Mouse (Mus musculus) left cerebral cortex, adult 2 months (tissue): ENCODE data around the gene Klc1. TPM values are rescaled to one million over a fixed set of nuclear protein-coding genes. Genes with fewer than 3 reads are reported as not detected.
"Not testable (repeated sequence)": the region's sequence is repeated elsewhere in the genome, so short reads cannot be mapped to it uniquely, and the experiment has no call there.

Experiments
- DNase-seq, 2 experiments: peaks; one replicate each; pipeline ENCODE4 v3.0.0; 2021 to 2022; ENCODE audit warnings: low spot score in 2 of 2, mixed read lengths in 1 of 2; ENCODE audit errors: extremely low spot score in 1 of 2
- H3K27ac ChIP-seq: fragments of 200-600 bp; 2 replicates; pipeline ENCODE4 v1.8.1; 2022
- H3K4me3 ChIP-seq: fragments of 200-600 bp; 2 replicates; pipeline ENCODE4 v1.8.1; 2022
- CTCF ChIP-seq: fragments of 200-600 bp; IDR thresholded peaks from 2 replicates; pipeline ENCODE4 v1.8.1; 2022; ENCODE audit warnings: antibody characterized with exemption, mild to moderate bottlenecking, moderate library complexity
- intact Hi-C: fragments of 180-260 bp; cut with DNase I; formaldehyde crosslinking; loops from one replicate; pipeline ENCODE4 v1.15.1; 2025
- long read RNA-seq, 2 experiments: library from polyadenylated mRNA; stranded (forward); transcript quantifications; one replicate each; pipeline ENCODE4 v2.0.0; 2021; ENCODE audit warnings: borderline mapping rate in 2 of 2
- total RNA-seq, 2 experiments: library from RNA; stranded (reverse); gene quantifications; 2 replicates each; pipeline ENCODE4 v1.2.3; 2021

Klc1 gene
- 100 to 1,000 TPM; 746 to 823 TPM for total RNA-seq
- long read RNA-seq, experiment 1, transcript Klc1-201 (16 exons, 2,504 nt): minor isoform, 8 of 916 reads
- long read RNA-seq, experiment 1, transcript Klc1-204 (16 exons, 2,268 nt): minor isoform, 5 of 916 reads
- long read RNA-seq, experiment 1, transcript Klc1-202 (14 exons, 2,272 nt): major isoform, 287 of 916 reads
- long read RNA-seq, experiment 1, partial matches to known transcripts: 44 of 916 reads
- long read RNA-seq, experiment 1, other reads (novel, unspliced or antisense): 569 of 916 reads
- long read RNA-seq, experiment 2, transcript Klc1-202 (14 exons, 2,272 nt): major isoform, 231 of 629 reads
- long read RNA-seq, experiment 2, transcript Klc1-204 (16 exons, 2,268 nt): minor isoform, 5 of 629 reads
- long read RNA-seq, experiment 2, transcript Klc1-201 (16 exons, 2,504 nt): minor isoform, 7 of 629 reads
- long read RNA-seq, experiment 2, partial matches to known transcripts: 31 of 629 reads
- long read RNA-seq, experiment 2, other reads (novel, unspliced or antisense): 349 of 629 reads

DNA sequence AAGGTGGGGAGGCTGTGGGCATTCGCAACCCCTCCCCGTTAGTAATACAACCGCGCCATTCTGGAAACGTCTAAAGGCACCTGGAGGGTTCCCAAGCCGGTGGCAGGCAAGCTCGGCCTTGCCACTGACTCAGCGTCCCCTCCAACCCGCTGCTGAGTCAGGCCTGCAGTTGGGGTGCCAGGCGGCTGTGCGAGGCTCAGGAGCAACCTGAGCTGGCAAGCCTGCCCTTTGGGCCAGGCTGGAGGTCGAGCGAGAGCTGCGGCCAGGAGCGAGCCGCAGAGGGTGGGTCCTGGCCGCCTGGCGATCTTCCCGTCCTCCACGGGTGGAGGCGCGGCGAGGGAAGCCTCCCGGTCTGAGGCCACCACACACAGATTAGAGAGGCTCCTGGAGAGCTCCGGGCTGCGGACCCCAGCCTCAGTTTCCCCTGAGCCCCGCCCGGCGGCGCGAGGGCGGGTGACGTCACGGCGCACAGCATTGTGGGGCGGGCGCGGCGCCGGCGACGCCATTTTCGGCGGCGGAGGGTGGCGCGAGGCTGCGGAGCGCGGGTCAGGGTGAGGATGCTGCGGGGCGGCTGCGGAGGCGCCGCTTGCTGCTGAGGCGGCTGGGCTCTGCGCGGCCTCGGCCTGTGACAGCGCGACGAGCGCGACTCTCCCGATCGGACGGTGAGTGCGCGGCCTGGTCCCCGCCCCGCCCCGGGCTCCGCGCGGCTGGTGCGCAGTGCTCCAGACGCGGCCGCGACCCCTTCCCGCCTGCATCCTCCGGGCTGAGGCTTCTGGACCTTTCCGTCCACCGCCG is at the start of gene Klc1:
TSS of gene Klc1 (plus strand) at position 469 of the 795 bp plus-strand sequence.
- H3K4me3 ChIP-seq: peak within 1 kb of the TSS; percentile 84
- intact Hi-C loops: loop anchor here (10.0 kb wide), 1 partner anchor 336 kb away; no protein-coding TSS in a partner anchor
- DNase-seq: peak; percentile 86 to 89
- peak within 1 kb of the TSS; percentile 100 for H3K27ac ChIP-seq
- TF ChIP-seq CTCF: no peak

DNA sequence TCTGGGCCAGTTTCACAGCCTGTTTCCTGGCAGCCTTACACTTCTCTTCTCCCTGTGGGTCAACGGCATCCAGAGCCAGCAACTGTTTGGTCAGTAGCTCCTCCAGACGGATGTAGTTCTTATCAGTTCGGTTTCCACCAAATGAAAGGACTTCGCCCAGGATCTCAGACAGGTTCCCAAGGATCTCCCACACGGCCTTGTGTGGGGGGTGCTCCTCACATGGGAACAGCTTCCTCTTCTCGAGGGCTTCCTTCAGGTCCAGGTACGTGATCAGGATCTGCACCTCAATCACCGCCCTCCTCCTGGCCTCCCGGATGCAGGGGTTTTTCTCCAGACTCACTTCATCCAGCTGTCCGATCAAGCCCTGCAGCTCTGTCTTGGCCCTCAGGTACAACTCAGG is 48.6 kb upstream of the Klc1 start:
- H3K27ac ChIP-seq: no peak overlapping the region
- no peak overlapping the region for H3K4me3 ChIP-seq
- TF ChIP-seq CTCF: no peak
- no peak for DNase-seq
- intact Hi-C loops: loop anchor here (5.0 kb wide), 1 partner anchor 43 kb away; no protein-coding TSS in a partner anchor

DNA sequence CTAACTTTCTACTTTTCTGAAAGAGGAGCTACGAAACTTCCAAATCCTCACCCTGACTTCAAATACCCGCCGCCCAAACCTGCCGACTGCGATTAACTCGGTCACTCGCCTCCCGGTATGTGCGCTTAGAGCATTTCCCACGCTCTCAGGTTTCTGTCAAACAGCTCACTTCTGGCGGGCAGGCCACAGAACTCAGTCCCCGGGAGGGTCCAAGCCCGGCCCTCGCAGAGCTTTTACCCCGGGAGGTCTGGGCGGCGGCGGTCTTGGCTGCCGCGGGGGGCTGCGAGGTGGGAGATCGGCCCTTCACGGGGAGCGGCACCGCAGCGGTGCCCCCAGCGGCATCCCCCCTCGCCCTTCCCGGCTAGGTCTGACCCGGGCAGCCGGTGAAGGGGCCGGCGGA is 46.2 kb upstream of the Klc1 start:
- peak overlapping the region; percentile 87 for H3K27ac ChIP-seq
- peak overlapping the region; percentile 79 for H3K4me3 ChIP-seq
- no peak for TF ChIP-seq CTCF
- no peak for DNase-seq
- intact Hi-C loops: loop anchor here (5.0 kb wide), 1 partner anchor 45 kb away; no protein-coding TSS in a partner anchor

DNA sequence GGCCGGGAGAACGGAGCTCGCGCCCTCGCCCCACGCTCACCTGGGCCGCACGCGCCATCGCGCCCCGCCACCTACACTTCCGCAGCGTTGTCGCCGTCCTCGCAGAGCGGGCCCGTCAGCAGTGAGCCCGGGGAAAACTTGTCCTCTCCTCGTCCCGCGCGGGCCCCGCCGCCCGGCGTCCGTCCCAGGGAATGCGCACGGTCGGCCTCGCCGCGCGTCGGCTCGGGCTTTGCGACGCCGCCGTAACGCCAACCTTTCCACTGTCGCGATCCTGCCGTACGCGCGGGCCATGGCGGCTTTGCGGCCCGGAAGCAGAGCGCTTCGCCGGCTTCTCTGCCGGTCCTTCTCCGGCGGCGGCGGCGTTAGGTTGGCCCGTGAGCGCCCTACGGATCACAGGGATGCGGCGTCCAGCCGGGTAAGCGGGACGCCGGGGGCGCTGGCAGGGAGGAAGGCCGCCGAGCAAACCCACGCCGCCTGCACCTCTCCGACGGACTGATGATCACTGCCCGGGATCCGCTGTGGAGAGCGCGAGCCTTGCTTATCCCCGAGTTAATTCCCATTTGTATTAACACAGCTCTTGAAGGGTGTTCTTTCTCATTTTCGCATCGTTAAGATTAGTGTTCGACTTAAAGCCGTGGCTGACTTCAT is 45.5 kb upstream of the Klc1 start, which contains the start of the genes Bag5 and Apopt1:
TSS of gene Bag5 (minus strand) at position 254 of the 648 bp plus-strand sequence.
TSS of gene Apopt1 (plus strand) at position 258 of the 648 bp plus-strand sequence.
- TF ChIP-seq CTCF: peak; percentile 49
- Histone ChIP-seq H3K27ac (peak within 1 kb of the TSS; percentile 87), H3K4me3 (peak within 1 kb of the TSS; percentile 79)
- intact Hi-C loops: loop anchor here (5.0 kb wide), 1 partner anchor 46 kb away; no protein-coding TSS in a partner anchor
- peak; percentile 91 to 92 for DNase-seq

DNA sequence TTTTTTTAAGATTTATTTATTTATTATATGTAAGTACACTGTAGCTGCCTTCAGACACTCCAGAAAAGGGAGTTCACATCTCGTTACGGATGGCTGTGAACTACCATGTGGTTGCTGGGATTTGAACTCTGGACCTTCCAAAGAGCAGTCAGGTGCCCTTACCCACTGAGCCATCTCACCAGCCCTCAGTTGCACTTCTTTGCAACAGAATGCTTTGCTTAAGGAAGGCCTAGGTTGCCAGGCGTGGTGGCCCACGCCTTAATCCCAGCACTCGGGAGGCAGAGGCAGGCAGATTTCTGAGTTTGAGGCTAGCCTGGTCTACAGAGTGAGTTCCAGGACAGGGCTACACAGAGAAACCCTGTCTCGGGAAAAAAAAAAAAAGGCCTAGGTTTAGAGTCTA is 44.8 kb upstream of the Klc1 start:
- H3K27ac ChIP-seq, DNase-seq: not testable (repeated sequence)
- intact Hi-C loops: loop anchor here (5.0 kb wide), 1 partner anchor 47 kb away; no protein-coding TSS in a partner anchor
- peak overlapping the region; percentile 79 for H3K4me3 ChIP-seq

DNA sequence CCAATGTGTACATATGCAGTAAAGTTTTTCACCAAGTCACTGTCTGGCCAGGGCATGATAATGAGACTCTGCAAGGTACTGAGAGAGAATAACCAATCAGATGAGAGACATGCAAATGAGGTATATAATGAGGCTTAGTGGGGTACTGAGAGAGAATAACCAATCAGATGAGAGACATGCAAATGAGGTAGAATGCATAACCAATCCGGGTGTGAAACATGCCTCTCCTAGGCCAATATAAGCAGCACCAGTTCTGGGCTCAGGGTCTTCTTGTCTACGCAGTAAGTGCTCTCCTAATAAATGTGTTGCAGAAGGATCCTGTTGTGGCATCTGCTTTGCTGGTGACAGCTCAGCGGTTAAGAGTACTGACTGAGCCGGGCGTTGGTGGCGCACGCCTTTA is 42.1 kb upstream of the Klc1 start:
- H3K4me3 ChIP-seq: no peak overlapping the region
- DNase-seq: no peak
- intact Hi-C loops: no loop called here
- no peak overlapping the region for H3K27ac ChIP-seq
- TF ChIP-seq CTCF: no peak

DNA sequence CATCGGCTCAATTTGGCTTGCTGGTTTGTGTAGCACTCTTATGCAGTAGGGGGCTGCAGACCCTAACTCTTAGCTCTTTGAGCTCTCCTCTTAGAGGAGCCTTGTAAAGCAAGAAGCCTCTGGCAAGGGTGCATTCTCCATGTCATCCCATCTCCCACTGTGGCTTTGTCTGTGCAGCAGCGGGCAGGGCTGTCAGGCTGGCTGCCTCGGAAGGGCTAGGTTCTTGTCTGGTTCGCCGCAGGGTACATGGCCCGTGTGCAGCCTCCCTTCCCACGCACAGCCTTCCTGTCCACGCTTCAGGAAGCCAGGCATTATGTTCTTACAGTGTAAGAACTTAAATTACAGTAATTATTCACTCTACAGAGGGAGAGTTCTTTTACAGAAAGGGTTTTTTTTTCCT is 40.0 kb upstream of the Klc1 start:
- no peak overlapping the region for H3K4me3 ChIP-seq
- TF ChIP-seq CTCF: no peak
- H3K27ac ChIP-seq: peak overlapping the region; percentile 77
- intact Hi-C loops: no loop called here
- no peak for DNase-seq

DNA sequence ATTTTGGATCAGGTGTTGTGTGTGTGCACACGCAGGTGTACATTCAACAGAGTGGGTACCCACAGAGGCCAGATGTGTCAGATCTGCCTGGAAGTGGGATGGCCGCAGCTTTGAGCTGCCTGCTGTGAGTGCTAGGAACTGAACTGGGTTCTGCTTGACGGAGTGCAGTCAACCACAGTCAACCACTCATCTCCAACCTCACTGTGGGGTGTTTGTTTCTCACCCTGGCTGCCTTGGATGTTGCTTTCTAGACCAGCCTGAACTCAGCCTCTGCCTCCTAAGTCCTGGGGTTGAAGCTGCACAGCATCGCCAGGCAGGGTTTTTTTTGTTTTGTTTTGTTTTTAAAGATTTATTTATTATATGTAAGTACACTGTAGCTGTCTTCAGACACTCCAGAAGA is 38.4 kb upstream of the Klc1 start:
- TF ChIP-seq CTCF: no peak
- Histone ChIP-seq H3K4me3 (no peak overlapping the region), H3K27ac (no peak overlapping the region)
- intact Hi-C loops: no loop called here
- no peak for DNase-seq

DNA sequence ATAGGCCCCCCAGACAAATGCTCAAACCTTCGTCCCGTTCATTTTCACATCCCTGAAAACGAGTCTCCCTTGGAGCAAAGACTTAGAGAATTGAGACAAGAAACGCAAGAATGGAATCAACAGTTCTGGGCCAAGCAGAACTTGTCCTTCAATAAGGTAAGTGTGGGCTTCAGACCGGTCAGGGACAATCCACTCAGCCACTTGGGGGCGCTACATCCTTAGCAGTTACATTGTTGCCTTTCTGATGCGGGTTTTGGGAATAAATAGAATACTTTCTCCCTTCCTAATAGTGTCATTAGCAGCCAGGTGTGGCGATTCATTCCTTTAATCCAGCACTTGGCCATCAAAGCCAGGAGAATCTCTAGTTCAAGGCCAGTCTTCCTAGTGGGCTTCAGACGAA is 36.0 kb upstream of the Klc1 start:
- no peak overlapping the region for H3K4me3 ChIP-seq
- no peak overlapping the region for H3K27ac ChIP-seq
- TF ChIP-seq CTCF: peak; percentile 71
- peak in 1 of 2 experiments; percentile 45 for DNase-seq
- intact Hi-C loops: no loop called here

DNA sequence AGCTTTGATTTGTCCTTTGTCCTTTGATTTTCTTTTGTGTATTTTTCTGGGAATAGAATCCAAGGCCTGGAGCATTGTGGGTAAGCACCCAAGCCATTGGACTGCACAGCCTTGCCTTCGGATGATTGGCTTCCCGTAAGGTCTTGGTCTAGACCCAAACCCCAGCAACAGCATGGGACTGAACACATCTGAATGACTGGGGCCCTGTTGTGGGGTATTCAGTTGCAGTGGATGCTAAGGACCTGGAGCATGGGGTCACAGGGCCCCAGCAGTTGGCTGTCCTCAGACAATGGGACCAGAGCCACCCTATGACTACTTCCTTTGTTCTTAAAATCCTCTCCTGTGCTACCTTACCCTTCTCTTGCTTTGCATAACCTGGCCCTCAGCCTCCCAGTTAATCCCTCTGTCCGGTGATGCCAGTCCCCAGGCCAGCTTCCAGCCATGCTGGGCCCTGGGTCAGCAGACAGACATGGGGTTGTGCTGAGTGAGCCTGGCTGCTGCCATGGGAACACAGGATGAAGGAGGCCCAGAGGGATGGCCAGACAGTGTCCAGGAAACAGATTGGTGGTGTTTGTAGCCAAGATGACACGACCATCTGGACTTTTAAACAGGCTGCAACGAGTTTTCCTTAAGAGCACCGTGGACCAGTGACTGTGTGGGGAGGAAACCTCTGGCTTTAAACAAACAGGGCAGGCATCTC is 33.9 kb upstream of the Klc1 start:
- no peak for TF ChIP-seq CTCF
- no peak for DNase-seq
- intact Hi-C loops: loop anchor here (2.0 kb wide), 1 partner anchor 56 kb away; no protein-coding TSS in a partner anchor
- Histone ChIP-seq H3K27ac (peak overlapping the region; percentile 97), H3K4me3 (no peak overlapping the region)
